Mouse (Mus musculus) heart, adult 18-20 months (tissue): Measurements from ENCODE around the gene Pkig. TPM values are rescaled to one million over a fixed set of nuclear protein-coding genes. Genes with fewer than 3 reads are reported as not detected.
"Not testable (repeated sequence)": the region's sequence is repeated elsewhere in the genome, so short reads cannot be mapped to it uniquely, and the experiment has no call there.

Experiments used
- DNase-seq, 2 experiments: peaks; one replicate each; pipeline ENCODE4 v3.0.0; 2021 to 2022; ENCODE audit warnings: mixed read lengths in 1 of 2
- long read RNA-seq, 2 experiments: library from polyadenylated mRNA; stranded (forward); transcript quantifications; one replicate each; pipeline ENCODE4 v2.0.0; 2021
- total RNA-seq, 2 experiments: library from RNA; stranded (reverse); gene quantifications; 2 replicates each; pipeline ENCODE4 v1.2.3; 2021

Gene Pkig
- total RNA-seq: 100 to 1,000 TPM; 219 to 232 TPM
- long read RNA-seq, experiment 1, transcript Pkig-201 (4 exons, 1,036 nt): major isoform, 109 of 338 reads
- long read RNA-seq, experiment 1, transcript Pkig-203 (4 exons, 1,059 nt): minor isoform, 60 of 338 reads
- long read RNA-seq, experiment 1, transcript Pkig-204 (4 exons, 762 nt): minor isoform, 98 of 338 reads
- long read RNA-seq, experiment 1, partial matches to known transcripts: 46 of 338 reads
- long read RNA-seq, experiment 1, other reads (novel, unspliced or antisense): 20 of 338 reads
- long read RNA-seq, experiment 2, transcript Pkig-203 (4 exons, 1,059 nt): minor isoform, 45 of 247 reads
- long read RNA-seq, experiment 2, transcript Pkig-204 (4 exons, 762 nt): minor isoform, 56 of 247 reads
- long read RNA-seq, experiment 2, transcript Pkig-202 (5 exons, 640 nt): minor isoform, 7 of 247 reads
- long read RNA-seq, experiment 2, transcript Pkig-201 (4 exons, 1,036 nt): major isoform, 87 of 247 reads
- long read RNA-seq, experiment 2, partial matches to known transcripts: 31 of 247 reads
- long read RNA-seq, experiment 2, other reads (novel, unspliced or antisense): 15 of 247 reads

DNA sequence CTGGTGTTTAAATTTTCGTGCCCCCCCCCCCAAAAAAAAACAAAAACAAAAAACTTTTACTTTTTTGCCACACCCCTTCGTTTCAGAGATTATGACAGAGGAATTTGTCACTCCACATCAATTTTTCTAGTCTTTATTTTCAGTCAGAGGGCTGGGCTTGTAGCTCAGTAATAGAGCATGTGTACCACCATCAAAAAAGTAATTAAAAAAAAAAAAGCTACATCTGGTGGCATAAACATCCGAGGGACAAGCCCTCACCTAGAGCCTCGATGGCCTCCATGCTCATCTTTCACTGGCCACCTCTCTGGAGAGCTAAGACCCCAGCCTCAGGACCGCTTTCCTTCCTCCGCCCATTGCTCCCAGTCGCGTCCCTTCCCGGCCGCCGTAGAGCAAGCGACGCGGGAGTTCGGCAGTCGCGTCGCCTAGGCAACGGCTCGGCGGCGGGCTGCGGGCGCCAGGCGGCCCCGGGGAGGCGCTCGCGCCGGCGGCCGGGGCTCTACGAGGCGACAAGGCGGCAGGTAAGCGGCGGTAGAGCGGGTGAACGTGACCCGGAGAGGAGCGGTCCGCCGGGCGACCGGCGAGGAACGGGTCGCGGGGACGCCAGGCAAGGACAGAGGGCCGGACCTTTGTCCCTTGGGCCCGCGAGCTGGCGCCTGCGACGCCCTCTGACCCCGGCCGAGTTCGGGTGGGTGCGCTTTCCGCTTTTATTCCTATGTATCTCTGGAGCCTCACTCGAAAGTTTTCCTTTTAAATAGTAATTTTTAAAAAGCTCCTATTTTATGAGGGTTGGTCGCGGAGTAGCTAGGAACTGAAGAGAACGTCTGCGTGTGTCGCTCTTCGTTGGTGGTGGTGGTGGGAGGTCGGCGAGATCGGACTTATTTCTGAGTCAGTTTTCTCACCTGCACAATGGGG lies at the start of gene Pkig:
Gene Pkig (plus strand): TSS at position 412 of the 912 bp plus-strand sequence.
- DNase-seq: peak; percentile 91

DNA sequence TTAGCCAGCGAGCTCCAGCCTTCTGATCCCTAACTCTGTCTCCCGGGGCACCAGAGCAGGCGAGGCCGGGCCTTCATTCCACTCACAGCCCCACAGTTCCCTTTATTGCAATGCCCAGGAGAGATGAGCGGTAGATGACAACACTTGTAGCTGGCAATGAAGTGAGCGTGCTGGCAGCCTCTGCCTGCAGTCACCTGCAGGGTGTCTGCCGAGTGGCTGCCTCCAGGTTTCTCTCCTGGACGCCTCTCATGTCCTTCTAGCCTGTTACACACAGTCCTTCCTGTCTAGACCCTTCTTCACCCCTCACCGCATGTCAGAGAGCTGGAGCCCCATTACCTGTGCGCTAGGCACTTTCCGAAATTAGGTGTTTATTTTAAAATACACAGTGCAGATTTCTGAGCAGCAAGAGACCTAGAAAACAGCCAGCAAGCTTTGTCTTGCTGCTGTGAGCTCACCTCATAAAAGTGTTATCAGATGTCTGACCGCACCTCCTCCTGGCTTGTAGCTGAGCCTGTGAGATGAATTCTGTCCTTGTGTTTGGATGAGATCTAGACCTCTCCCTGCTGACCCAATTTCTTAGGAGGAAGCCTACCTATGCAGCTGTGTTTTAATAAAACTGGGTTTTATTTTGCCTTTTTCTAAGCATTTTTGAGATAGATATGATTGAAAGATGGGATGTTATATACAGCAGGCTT lies 48.8 kb upstream of the Pkig start:
- peak in 1 of 2 experiments; percentile 37 for DNase-seq

DNA sequence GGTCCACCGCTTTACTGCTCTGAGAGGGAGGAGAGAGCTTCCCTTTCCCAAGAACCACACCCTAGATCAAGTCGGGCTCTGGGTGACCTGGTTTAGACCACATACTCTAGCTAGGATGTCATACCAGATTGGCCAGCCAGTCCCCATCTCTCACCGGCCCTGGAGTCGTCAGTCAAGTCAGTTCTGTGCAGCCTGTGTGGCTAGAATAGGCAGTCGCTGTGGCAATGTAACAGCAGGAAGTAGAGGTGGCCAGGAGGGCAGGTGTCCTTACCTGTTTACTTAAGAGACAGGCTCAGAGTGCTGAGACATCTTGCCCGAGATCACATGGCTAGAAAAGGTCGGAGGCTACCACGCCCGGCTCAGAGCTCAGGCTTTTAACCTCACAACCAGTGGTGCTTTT lies 47.0 kb upstream of the Pkig start:
- DNase-seq: no peak

DNA sequence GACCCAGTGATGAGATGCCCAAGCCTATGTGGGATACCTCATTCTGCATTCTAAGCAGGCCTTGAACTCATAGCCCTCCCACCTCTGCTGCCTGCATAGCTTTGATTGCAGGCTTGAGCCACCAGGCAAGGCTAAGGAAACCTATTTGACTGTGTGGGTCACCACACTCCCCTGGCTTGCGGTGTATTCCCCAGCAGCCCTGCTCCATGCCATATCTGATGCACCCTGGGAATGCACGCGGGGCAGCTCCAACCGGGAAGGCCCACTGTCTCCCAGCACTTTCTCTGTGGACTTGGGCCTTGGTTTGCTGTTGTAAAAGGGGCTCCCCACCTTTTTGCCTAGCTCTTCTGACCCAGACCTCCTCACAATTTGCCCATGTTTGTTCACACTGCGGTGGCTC lies 45.0 kb upstream of the Pkig start:
- no peak for DNase-seq

DNA sequence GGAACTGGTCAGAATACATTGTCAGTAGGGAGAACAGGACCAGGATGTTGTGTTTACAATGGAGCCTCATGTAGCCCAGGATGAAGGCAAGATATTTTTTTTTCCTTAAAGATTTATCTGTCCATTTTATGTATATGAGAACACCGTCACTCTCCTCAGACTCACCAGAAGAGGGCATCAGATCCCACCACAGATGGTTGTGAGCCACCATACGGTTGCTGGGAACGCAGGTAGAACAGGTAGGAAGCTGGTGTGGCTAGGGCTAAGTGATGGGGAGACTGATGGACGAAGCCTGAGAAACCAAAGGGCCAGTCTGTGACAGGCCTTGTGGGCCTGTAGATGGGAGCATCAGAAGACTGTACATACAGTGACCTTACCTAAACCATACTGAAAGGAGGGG lies 44.2 kb upstream of the Pkig start:
- no peak for DNase-seq

DNA sequence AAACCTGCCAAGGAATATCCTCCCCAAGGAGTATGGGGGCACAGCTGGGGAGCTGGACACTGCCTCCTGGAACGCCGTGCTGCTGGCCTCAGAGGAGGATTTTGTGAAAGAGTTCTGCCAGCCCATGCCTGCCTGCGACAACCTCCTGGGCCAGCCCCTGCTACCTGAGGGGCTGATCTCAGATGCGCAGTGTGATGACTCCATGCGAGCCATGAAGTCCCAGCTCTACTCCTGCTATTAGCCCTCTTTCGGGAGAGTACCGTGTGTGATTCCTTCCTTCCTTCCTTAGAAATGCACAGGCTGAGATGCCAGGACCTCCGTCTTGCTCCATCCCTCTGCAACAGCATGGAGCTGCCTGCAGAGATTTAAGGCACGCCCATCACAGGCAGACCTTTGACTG lies 42.8 kb upstream of the Pkig start:
- no peak for DNase-seq

DNA sequence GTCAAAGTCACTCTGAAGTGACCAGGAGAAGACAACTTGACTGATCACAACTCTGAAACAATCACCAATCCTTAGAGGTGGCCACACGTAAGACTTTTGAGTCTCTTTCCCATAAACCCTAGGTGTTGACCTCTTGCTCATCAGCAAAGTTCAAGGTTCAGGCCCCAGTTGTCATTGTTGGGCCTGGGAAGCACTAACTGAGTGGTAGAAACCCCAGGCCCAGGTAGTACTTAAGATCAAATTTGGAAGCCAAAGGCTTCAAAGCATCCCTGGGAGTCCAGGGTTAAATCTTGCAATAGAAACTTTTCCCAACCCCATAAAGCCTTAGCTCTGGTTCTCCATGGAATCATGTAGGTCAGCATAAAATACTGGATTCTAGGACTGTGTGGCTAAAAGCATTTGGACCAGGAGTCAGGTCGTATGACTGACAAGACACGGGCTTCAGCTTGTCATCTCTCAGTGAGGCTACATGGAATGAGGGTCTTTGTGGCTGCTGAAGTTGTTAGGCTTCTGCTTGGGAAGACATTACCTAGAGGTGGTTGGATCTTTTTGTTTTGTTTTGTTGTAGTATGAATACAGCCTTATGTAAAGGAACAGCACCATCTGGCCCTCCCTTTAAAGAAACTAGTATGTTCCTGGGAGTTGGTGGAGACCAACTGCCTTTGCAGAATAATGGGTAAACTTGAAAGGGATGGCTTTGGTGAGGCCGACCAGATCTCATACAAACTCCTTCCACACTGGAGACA lies 42.1 kb upstream of the Pkig start:
- no peak for DNase-seq

DNA sequence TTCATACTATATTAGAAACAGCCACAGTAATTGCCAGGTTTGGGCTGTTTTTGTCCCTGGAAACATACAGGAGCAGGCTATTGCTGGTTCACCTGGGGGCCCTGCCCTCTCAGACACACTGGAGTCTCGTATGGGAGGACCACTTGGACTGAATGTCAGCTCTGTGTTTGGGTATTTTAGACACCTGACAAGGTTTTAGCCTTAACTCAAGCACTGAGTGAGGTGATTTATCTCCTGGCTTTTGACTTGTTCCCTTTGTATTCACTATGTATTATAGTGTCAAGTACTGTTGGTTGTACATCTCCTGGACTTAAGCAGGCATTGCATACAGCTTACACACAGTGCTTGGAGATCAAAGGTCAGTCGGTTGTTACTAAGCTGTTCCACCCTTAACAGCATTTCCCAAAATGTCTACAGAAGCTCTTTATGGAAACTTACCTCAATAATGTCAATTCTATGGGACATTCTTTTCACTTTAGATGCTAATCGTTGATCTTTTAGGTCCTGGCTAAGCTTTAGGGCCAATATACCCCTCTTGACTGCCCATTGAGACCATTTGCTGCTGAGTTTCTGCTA lies 41.4 kb upstream of the Pkig start:
- no peak for DNase-seq

DNA sequence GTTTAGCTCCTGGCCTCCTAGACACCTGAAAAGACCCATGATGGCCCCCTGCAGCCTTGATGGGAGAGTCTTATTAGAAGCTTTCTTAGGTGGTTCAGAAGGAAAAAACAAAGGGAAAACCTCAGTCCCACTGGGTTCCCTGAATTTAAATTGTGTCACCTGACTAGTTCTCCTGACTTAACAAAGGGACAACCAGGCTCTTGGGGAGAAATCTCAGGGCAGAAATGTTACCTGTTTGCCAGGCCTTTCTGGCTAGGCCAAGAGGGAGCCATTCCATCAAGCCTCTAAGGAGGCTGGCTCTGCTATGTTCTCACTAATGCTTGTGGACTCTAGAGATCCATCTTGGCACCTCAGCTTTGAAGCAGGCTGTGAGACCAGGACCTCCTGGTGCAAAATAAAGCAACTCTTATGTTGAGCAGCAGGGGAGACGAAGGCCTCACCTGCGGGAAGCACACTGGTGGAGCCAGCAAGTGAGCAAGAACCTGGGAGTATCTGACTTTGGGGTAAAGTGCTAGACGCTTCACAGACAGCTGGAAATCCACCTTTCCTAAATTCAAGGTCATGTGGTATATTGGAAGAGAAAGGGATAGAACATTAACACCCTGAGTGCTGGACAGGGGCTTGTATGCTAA lies 40.8 kb upstream of the Pkig start:
- DNase-seq: no peak

DNA sequence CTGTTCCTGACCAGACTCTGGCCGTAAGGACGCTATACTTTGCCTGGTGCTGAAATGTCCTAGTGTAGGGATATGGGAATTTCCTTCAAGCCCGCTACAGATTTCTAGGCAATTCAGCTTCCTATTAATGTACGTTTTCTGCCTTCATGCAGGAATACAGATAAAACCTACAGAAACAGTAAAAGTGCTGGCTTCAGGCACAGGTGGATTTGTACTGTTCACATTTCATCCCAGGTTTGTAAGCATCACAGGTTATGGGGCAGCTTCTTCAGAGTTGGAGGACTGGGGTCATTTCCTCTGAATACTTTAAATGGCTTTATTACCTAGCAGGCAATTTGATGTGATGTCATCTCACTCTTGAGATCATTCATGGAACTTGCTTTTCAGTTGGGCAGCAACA lies 40.3 kb upstream of the Pkig start:
- DNase-seq: no peak

DNA sequence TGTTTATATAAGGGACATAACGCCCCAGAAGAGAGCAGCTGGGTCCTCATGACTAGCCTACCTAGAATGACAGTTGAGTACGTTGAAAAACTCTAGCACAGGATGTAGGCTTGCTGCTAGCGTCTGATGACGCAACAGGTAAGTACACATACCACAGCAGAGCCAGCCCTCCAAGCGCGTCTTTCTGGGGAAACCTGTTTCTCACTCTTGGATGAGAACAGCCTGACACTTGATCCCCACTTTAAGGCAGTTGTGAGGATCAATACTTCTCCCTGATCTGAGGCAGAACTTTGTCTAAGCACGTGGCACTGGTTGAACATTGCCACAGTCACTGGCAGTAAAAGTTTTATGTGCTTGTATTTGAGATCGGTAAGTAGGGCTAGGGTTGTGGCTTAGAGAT lies 37.7 kb upstream of the Pkig start:
- no peak for DNase-seq

DNA sequence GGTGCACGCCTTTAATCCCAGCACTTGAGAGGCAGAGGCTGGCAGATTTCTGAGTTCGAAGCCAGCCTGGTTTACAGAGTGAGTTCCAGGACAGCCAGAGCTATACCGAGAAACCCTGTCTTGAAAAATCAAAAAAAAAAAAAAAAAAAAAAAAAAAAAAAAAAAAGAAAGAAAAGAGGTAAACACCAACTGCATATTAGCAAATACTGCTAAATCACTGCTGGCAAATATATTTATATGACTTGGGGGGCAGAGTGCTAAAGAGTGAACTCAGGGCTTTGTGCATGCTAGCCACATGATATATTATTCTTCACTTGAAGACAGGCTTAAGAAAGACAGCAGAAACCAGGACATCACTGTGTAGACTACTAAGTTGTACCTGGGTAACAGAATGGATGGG lies 36.8 kb upstream of the Pkig start:
- not testable (repeated sequence) for DNase-seq

DNA sequence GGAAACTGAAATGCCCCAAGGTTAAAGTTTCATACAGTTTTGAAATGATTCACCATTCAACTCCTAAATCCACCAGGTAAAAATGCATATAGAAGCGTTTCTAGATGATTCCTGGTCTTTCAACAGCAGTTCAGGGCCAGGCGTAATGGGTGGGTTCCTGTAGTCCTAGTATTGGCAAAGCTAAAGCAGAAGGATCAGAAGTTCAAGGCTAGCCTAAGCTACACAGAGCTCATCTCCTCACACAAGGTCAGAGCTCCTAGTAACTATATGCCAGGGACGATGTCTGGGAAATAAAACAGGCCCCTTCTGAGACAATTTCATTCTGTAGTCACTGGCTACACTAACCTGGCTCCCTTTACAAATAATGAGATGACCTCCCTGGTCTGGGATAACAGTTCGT lies 27.0 kb upstream of the Pkig start:
- DNase-seq: no peak

DNA sequence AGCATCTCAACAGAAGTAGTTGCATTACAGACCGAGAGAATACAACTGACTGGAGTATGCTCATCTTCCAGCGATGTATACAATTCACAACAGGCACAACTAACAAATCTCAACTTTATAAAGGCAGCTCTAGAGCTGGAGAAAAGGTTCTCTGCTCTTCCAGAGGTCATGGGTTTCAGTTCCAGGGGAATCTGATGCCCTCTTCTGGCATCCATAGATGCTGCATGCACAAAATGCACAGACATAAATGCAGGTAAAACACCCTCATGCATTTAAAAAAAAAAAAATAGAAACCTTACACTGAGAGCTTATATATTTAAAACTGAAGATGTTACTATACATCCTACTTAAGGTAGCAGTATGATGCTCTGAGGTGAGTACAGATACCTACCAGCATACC lies 26.5 kb upstream of the Pkig start:
- DNase-seq: no peak

DNA sequence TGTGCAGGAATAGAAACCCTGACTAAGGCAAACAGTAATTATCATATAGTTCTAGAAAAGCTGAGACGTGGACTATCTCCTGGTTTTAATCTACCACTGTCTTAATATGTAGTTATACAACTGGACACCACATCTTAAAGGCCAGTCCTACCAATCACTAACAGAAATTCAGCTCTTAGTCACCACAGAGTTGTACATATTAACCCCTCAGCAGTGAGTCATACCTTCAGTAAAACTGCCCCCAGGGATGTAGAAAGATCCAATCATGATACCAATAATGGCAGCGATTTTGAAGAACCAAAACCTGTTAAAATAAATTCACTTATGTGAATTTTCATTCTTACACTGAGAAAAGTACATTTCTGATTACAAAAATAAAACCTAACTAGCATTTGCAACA lies 24.0 kb upstream of the Pkig start:
- no peak for DNase-seq

DNA sequence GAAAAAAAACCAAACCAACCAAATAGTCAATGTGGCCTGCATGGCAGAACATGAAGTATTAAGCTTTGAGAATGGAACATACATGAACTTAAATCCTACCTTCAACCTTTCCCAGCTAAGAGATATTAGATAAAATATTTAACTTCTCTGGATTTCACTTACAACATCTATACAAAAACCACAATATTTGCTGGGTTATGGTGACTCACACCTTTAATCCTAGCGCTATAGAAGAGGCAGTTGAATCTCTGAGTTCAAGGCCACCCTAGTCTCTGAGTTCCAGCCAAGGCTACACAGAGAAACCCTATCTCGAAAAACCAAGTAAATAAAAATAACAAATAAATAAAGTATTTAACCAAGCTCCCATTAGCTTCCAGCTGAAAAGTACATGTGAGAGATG lies 22.1 kb upstream of the Pkig start:
- no peak for DNase-seq

DNA sequence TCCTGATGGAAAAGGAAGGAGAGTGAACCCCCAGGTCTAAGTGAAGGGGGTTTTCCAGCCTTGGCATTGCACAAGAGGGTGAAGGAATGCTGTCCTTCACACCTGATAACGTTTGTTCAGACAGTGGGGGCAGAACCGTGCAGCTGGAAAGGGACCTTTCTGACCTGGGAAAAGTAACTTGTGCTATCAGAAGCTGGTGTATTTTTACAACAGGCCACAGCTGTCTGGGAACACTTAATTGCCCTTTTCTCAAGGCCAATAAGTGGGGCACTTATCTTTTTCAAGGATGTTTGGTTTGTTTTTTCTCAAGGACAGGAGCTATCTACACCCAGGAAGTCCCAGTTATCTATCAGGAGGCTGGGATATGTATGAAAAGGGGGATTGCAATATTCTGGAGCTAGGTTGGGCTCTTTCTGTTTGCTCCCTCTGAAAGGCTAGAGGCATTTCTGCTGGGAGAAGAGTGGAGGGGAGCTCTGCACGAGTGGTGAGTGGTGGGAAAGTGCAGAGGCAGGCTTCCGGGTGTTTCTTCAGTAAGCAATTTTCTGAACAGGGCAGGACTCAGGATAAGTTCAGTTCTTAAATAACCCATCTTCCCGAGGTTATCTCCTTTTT lies 20.4 kb upstream of the Pkig start:
- peak in 1 of 2 experiments; percentile 45 for DNase-seq

DNA sequence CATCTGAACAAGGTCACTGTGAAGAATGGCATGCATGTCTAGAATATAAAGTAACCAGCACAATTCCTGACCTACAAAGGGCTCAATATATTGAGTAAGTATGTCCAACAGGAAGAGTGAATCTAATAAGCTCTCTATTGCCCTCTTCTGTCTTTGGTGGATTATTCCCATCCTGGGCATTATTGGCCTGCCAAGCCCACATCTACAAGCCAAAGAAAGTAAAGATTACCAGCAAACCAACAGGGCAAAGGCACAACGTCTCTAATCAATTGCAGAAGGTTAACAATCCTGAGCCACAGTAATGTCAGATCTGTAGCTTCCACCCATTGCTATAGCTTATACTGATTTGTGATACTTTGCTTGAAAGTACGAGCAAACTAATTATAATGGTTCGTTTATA lies 17.7 kb upstream of the Pkig start:
- no peak for DNase-seq

DNA sequence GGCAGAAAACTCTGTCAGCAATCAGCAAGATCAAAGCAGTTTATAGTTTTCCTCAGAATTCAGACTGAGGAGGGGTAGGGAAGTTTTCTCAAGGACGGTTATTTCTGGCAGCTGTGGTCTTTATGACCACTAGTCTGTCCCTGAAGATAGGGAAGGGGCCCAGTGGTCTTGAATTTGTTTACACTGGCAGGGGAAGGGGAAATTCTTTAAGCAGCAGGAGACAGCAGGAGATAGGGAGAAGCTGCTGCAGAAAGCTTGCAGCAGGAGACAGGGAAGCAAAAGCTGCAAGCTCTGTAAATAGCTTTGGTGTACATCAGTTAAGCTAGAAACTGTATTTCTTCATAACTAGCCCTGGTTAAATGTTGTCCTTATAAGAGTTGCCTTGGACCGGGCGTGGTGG lies 16.5 kb upstream of the Pkig start:
- DNase-seq: peak in 1 of 2 experiments; percentile 45
